Comparison of ENCODE assay signal across 17 mouse cellular contexts in genomic region chr13:116489420-116489819, GRCm38 (mm10).
A peak's percentile ranks its signal among the peaks of the same experiment; 100 is the strongest.
DNase-seq lines count a peak whose midpoint lies in the region; ATAC-seq and TF ChIP-seq lines count a peak whose summit lies in the region.
"Had no signal": no experiment of that assay in that cellular context is flagged by ENCODE, and none has a peak within 500 bp of the region (broad histone marks: within the 10 kb centered on the region; RNA-seq: fewer than 3 reads in every experiment).

No protein-coding gene starts in this region.

- WGBS in kidney, postnatal 0 days = 6% methylated on average over 1 of the region's 1 CpGs
- 40% methylated on average over 1 of the region's 1 CpGs for WGBS in neural tube, embryonic 12.5 days
- WGBS in neural tube, embryonic 15.5 days = 40% methylated on average over 1 of the region's 1 CpGs
- WGBS in hindbrain, embryonic 13.5 days = 37% methylated on average over 1 of the region's 1 CpGs
- WGBS in stomach, embryonic 15.5 days = 2% methylated on average over 1 of the region's 1 CpGs
- WGBS in intestine, embryonic 16.5 days = 16% methylated on average over 1 of the region's 1 CpGs

- TF ChIP-seq CTCF in kidney, postnatal 0 days (IDR thresholded peaks at IDR 0.05; ENCODE audit: low read depth) = no peak

- H3K4me1 ChIP-seq in kidney, postnatal 0 days (replicated peaks; ENCODE audit: insufficient read depth, low read length) = no peaks in the 10 kb centered on the region
- H3K4me1 ChIP-seq in neural tube, embryonic 12.5 days = no peaks in the 10 kb centered on the region
- H3K4me1 ChIP-seq in neural tube, embryonic 15.5 days = no peaks in the 10 kb centered on the region
- H3K4me1 ChIP-seq in hindbrain, embryonic 13.5 days (replicated peaks) = no peaks in the 10 kb centered on the region
- H3K4me1 ChIP-seq in stomach, embryonic 15.5 days = no peaks in the 10 kb centered on the region
- H3K4me1 ChIP-seq in intestine, embryonic 16.5 days (ENCODE audit: control insufficient read depth, insufficient read depth, low read length) = no peaks in the 10 kb centered on the region
- H3K4me1 ChIP-seq: embryonic facial prominence, embryonic 15.5 days; forebrain, embryonic 10.5 days had no signal

- DNase-seq in kidney, postnatal 0 days (ENCODE audit: low spot score) = no peak
- DNase-seq in kidney, postnatal 10 days = no peak
- no peak for DNase-seq in spleen, adult 12 weeks (ENCODE audit: low spot score)
- DNase-seq: adrenal gland, postnatal 25 days; cerebellum, adult 18-20 months; gastrocnemius, postnatal 25 days; kidney, postnatal 4 days; right cerebral cortex, adult 18-20 months; thymus, postnatal 25 days had no signal

- no peaks in the 10 kb centered on the region for H3K9me3 ChIP-seq in kidney, postnatal 0 days (replicated peaks; ENCODE audit: low read length)
- H3K9me3 ChIP-seq in neural tube, embryonic 12.5 days = no peaks in the 10 kb centered on the region
- H3K9me3 ChIP-seq in neural tube, embryonic 15.5 days (replicated peaks) = no peaks in the 10 kb centered on the region
- no peaks in the 10 kb centered on the region for H3K9me3 ChIP-seq in hindbrain, embryonic 13.5 days
- no peaks in the 10 kb centered on the region for H3K9me3 ChIP-seq in stomach, embryonic 15.5 days
- H3K9me3 ChIP-seq in intestine, embryonic 16.5 days (ENCODE audit: control insufficient read depth, low read length) = no peaks in the 10 kb centered on the region
- H3K9me3 ChIP-seq: embryonic facial prominence, embryonic 15.5 days; forebrain, embryonic 10.5 days had no signal

- ATAC-seq in kidney, postnatal 0 days (replicated peaks; ENCODE audit: low FRiP score, low read depth) = 0 out of 2 replicates have a peak, but pooled peaks have one; percentile 33
- peak; percentile 71; the same call in 1 of the 2 replicates for ATAC-seq in neural tube, embryonic 12.5 days (ENCODE audit: low FRiP score, low read depth)
- ATAC-seq in neural tube, embryonic 15.5 days (ENCODE audit: low FRiP score) = no peak
- ATAC-seq in hindbrain, embryonic 13.5 days (ENCODE audit: low FRiP score) = peak; percentile 52; the same call in 1 of the 2 replicates
- peak; percentile 47; the same call in 1 of the 2 replicates for ATAC-seq in stomach, embryonic 15.5 days (ENCODE audit: insufficient read depth, low FRiP score, low read depth)
- ATAC-seq in intestine, embryonic 16.5 days = no peak
- ATAC-seq: lung, postnatal 0 days had no signal

- H3K4me2 ChIP-seq in kidney, postnatal 0 days (ENCODE audit: low read length) = no peak overlapping the region
- H3K4me2 ChIP-seq in neural tube, embryonic 12.5 days (replicated peaks) = no peak overlapping the region
- H3K4me2 ChIP-seq in neural tube, embryonic 15.5 days = no peak overlapping the region
- H3K4me2 ChIP-seq in hindbrain, embryonic 13.5 days = no peak overlapping the region
- no peak overlapping the region for H3K4me2 ChIP-seq in stomach, embryonic 15.5 days
- H3K4me2 ChIP-seq in intestine, embryonic 16.5 days (ENCODE audit: low read depth, low read length) = no peak overlapping the region
- H3K4me2 ChIP-seq: embryonic facial prominence, embryonic 15.5 days had no signal

- H3K9ac ChIP-seq in kidney, postnatal 0 days (ENCODE audit: low read depth, low read length) = no peak overlapping the region
- no peak overlapping the region for H3K9ac ChIP-seq in neural tube, embryonic 12.5 days
- no peak overlapping the region for H3K9ac ChIP-seq in neural tube, embryonic 15.5 days (replicated peaks)
- H3K9ac ChIP-seq in hindbrain, embryonic 13.5 days = no peak overlapping the region
- no peak overlapping the region for H3K9ac ChIP-seq in stomach, embryonic 15.5 days
- H3K9ac ChIP-seq in intestine, embryonic 16.5 days (ENCODE audit: low read depth, low read length) = no peak overlapping the region
- H3K9ac ChIP-seq: embryonic facial prominence, embryonic 15.5 days had no signal

- H3K4me3 ChIP-seq in kidney, postnatal 0 days (replicated peaks; ENCODE audit: low read depth, low read length) = no peak overlapping the region
- H3K4me3 ChIP-seq in neural tube, embryonic 12.5 days = no peak overlapping the region
- no peak overlapping the region for H3K4me3 ChIP-seq in neural tube, embryonic 15.5 days (replicated peaks)
- no peak overlapping the region for H3K4me3 ChIP-seq in hindbrain, embryonic 13.5 days
- H3K4me3 ChIP-seq in stomach, embryonic 15.5 days (replicated peaks) = no peak overlapping the region
- H3K4me3 ChIP-seq in intestine, embryonic 16.5 days (ENCODE audit: low read length) = no peak overlapping the region
- H3K4me3 ChIP-seq: embryonic facial prominence, embryonic 15.5 days; forebrain, embryonic 10.5 days had no signal

- H3K27ac ChIP-seq in kidney, postnatal 0 days = no peak overlapping the region
- no peak overlapping the region for H3K27ac ChIP-seq in neural tube, embryonic 12.5 days
- H3K27ac ChIP-seq in neural tube, embryonic 15.5 days (replicated peaks) = no peak overlapping the region
- no peak overlapping the region for H3K27ac ChIP-seq in hindbrain, embryonic 13.5 days
- H3K27ac ChIP-seq in stomach, embryonic 15.5 days = no peak overlapping the region
- no peak overlapping the region for H3K27ac ChIP-seq in intestine, embryonic 16.5 days (ENCODE audit: low read length)
- H3K27ac ChIP-seq: embryonic facial prominence, embryonic 15.5 days; forebrain, embryonic 10.5 days had no signal

- H3K27me3 ChIP-seq in kidney, postnatal 0 days (ENCODE audit: insufficient read depth, low read length) = no peaks in the 10 kb centered on the region
- no peaks in the 10 kb centered on the region for H3K27me3 ChIP-seq in neural tube, embryonic 12.5 days (replicated peaks)
- no peaks in the 10 kb centered on the region for H3K27me3 ChIP-seq in neural tube, embryonic 15.5 days (replicated peaks)
- H3K27me3 ChIP-seq in hindbrain, embryonic 13.5 days = no peaks in the 10 kb centered on the region
- H3K27me3 ChIP-seq in stomach, embryonic 15.5 days (replicated peaks) = no peaks in the 10 kb centered on the region
- no peaks in the 10 kb centered on the region for H3K27me3 ChIP-seq in intestine, embryonic 16.5 days (replicated peaks; ENCODE audit: control insufficient read depth, insufficient read depth, low read length)
- H3K27me3 ChIP-seq: embryonic facial prominence, embryonic 15.5 days had no signal

- no peaks in the 10 kb centered on the region for H3K36me3 ChIP-seq in kidney, postnatal 0 days (ENCODE audit: insufficient read depth, low read length)
- no peaks in the 10 kb centered on the region for H3K36me3 ChIP-seq in neural tube, embryonic 12.5 days
- H3K36me3 ChIP-seq in neural tube, embryonic 15.5 days = no peaks in the 10 kb centered on the region
- no peaks in the 10 kb centered on the region for H3K36me3 ChIP-seq in hindbrain, embryonic 13.5 days
- no peaks in the 10 kb centered on the region for H3K36me3 ChIP-seq in stomach, embryonic 15.5 days
- no peaks in the 10 kb centered on the region for H3K36me3 ChIP-seq in intestine, embryonic 16.5 days (ENCODE audit: control insufficient read depth, insufficient read depth, low read length)
- H3K36me3 ChIP-seq: embryonic facial prominence, embryonic 15.5 days; forebrain, embryonic 10.5 days had no signal

Comparison
In these comparisons a context has a peak if more than half of its experiments do, and no peak if none do; other contexts are left out.
1. ATAC-seq: peak in kidney, postnatal 0 days (single experiment), neural tube, embryonic 12.5 days (single experiment), hindbrain, embryonic 13.5 days (single experiment) and stomach, embryonic 15.5 days (single experiment); none in neural tube, embryonic 15.5 days (single experiment) and intestine, embryonic 16.5 days (single experiment).